Mouse (Mus musculus) C2C12 (cell line): ENCODE measurements around the gene Slc35b2. TPM values are rescaled to one million over a fixed set of nuclear protein-coding genes. Genes with fewer than 3 reads are reported as not detected.

Experiments
- H3K27me3 ChIP-seq: one replicate; pipeline ENCODE4 v1.6.1; 2011; ENCODE audit not compliant: control insufficient read depth, insufficient read depth, insufficient read length
- H3K36me3 ChIP-seq: one replicate; pipeline ENCODE4 v1.6.1; 2011; ENCODE audit not compliant: control insufficient read depth, insufficient read depth
- H3K4me3 ChIP-seq: one replicate; pipeline ENCODE4 v1.5.1; 2011; ENCODE audit warnings: mild to moderate bottlenecking, control low read depth; ENCODE audit not compliant: poor library complexity, insufficient read depth, severe bottlenecking
- H3K79me2 ChIP-seq: one replicate; pipeline ENCODE4 v1.6.1; 2011; ENCODE audit not compliant: control insufficient read depth, insufficient read depth
- H3K79me3 ChIP-seq: one replicate; pipeline ENCODE4 v1.6.1; 2011; ENCODE audit warnings: low read depth, control low read depth
- H3ac ChIP-seq: one replicate; pipeline ENCODE3; 2011; ENCODE audit warnings: low read depth; ENCODE audit not compliant: control insufficient read depth, insufficient read length
- CEBPB ChIP-seq: IDR thresholded peaks from one replicate; pipeline ENCODE4 v1.6.1; 2011; ENCODE audit warnings: low read depth, mild to moderate bottlenecking, control low read depth, moderate library complexity
- CTCF ChIP-seq: IDR thresholded peaks from one replicate; pipeline ENCODE4 v1.5.1; 2011; ENCODE audit not compliant: control insufficient read depth, insufficient read depth, insufficient read length
- FOSL1 ChIP-seq: IDR thresholded peaks from one replicate; pipeline ENCODE4 v1.8.0; 2011; ENCODE audit warnings: mild to moderate bottlenecking, low read length; ENCODE audit not compliant: poor library complexity, insufficient read depth, severe bottlenecking
- MAX ChIP-seq: IDR thresholded peaks from one replicate; pipeline ENCODE4 v1.6.1; 2011; ENCODE audit warnings: mild to moderate bottlenecking, control low read depth
- MYOD1 ChIP-seq: IDR thresholded peaks from one replicate; pipeline ENCODE4 v1.6.1; 2011; ENCODE audit warnings: low read depth; ENCODE audit not compliant: control insufficient read depth, insufficient read length
- MYOG ChIP-seq: IDR thresholded peaks from one replicate; pipeline ENCODE4 v1.6.1; 2011; ENCODE audit not compliant: control insufficient read depth, insufficient read length; ENCODE audit errors: extremely low read depth
- USF1 ChIP-seq: IDR thresholded peaks from one replicate; pipeline ENCODE4 v1.6.1; 2011; ENCODE audit warnings: low read depth, mild to moderate bottlenecking, control low read depth, moderate library complexity
- polyA plus RNA-seq: library from polyadenylated mRNA; unstranded; fragments of >200 nt; fragmentation: generic; extraction: Trizol; gene quantifications from one replicate; pipeline ENCODE4 v1.2.1, GENCODE M21; 2012; ENCODE audit warnings: missing spikeins

Slc35b2 gene
- polyA plus RNA-seq, 1 experiment, result 131 TPM

- Histone ChIP-seq H3K79me2 (peaks cover 10% of the 10 kb centered on the region), H3K36me3 (no peaks in the 10 kb centered on the region), H3K79me3 (no peaks in the 10 kb centered on the region), H3K4me3 (peak overlapping the region; percentile 42), H3K27me3 (no peaks in the 10 kb centered on the region), H3ac (no peak overlapping the region)
- no peak for TF ChIP-seq USF1
- TF ChIP-seq MAX, result no peak
- no peak for TF ChIP-seq MYOG
- TF ChIP-seq CEBPB, result no peak
- no peak for TF ChIP-seq MYOD1
- TF ChIP-seq CTCF, result no peak
- no peak for TF ChIP-seq FOSL1
These were observed 7.0 kb upstream of the Slc35b2 start for GRCm38 (mm10) chr17:45556514-45557245.

GRCm38 (mm10) chr17:45557246-45557824 is 6.3 kb upstream of the Slc35b2 start:
- H3K36me3 ChIP-seq, result no peaks in the 10 kb centered on the region
- H3K79me3 ChIP-seq, result no peaks in the 10 kb centered on the region
- peaks cover 10% of the 10 kb centered on the region for H3K79me2 ChIP-seq
- no peak for TF ChIP-seq MAX
- TF ChIP-seq USF1, result no peak
- no peak for TF ChIP-seq CEBPB
- H3K27me3 ChIP-seq, result no peaks in the 10 kb centered on the region
- no peak overlapping the region for H3ac ChIP-seq
- no peak overlapping the region for H3K4me3 ChIP-seq

- no peak overlapping the region for H3K4me3 ChIP-seq
- no peak overlapping the region for H3ac ChIP-seq
- peaks cover 10% of the 10 kb centered on the region for H3K79me2 ChIP-seq
- H3K27me3 ChIP-seq, result no peaks in the 10 kb centered on the region
- TF ChIP-seq MAX (no peak), USF1 (no peak), MYOD1 (no peak), CEBPB (no peak), MYOG (no peak), CTCF (no peak), FOSL1 (no peak)
- H3K79me3 ChIP-seq, result no peaks in the 10 kb centered on the region
- H3K36me3 ChIP-seq, result no peaks in the 10 kb centered on the region
These were observed 5.4 kb upstream of the Slc35b2 start for GRCm38 (mm10) chr17:45557998-45558862.

GRCm38 (mm10) chr17:45559732-45560525 is 3.7 kb upstream of the Slc35b2 start:
- no peak for TF ChIP-seq MYOG
- Histone ChIP-seq H3K36me3 (peaks cover under 1% of the 10 kb centered on the region), H3K79me2 (peaks cover 21% of the 10 kb centered on the region), H3ac (no peak overlapping the region), H3K27me3 (no peaks in the 10 kb centered on the region), H3K4me3 (no peak overlapping the region), H3K79me3 (peaks cover 9% of the 10 kb centered on the region)

- Histone ChIP-seq H3K79me3 (peaks cover 13% of the 10 kb centered on the region), H3ac (no peak overlapping the region), H3K36me3 (peaks cover 31% of the 10 kb centered on the region), H3K79me2 (peaks cover 21% of the 10 kb centered on the region), H3K27me3 (no peaks in the 10 kb centered on the region), H3K4me3 (no peak overlapping the region)
- TF ChIP-seq CTCF (no peak), CEBPB (no peak), FOSL1 (no peak), MAX (no peak), MYOG (no peak), USF1 (no peak), MYOD1 (no peak)
These were observed 458 bp upstream of the Slc35b2 start for GRCm38 (mm10) chr17:45563216-45563615.
